Mouse (Mus musculus) embryonic facial prominence, embryonic 10.5 days (tissue): ENCODE measurements around the gene Stk11ip. TPM values are rescaled to one million over a fixed set of nuclear protein-coding genes. Genes with fewer than 3 reads are reported as not detected.

Experiments
- polyA plus RNA-seq: library from polyadenylated mRNA; unstranded; fragments of >200 nt; fragmentation: Nextera tagmentation; extraction: Ambion mirVana; gene quantifications from 2 replicates; pipeline ENCODE4 v1.2.1, GENCODE M21; 2016

The Stk11ip gene
- polyA plus RNA-seq, 1 experiment from 2014 or later, result 31.7 TPM

Other genes starting within 250 kb of the Stk11ip start
- gene Resp18, start 243.1 kb upstream of the Stk11ip start, polyA plus RNA-seq, result 1.9 and 2.5 TPM in 2 replicates
- gene Dnpep, start 203.5 kb upstream of the Stk11ip start, polyA plus RNA-seq, result 144 and 150 TPM in 2 replicates
- 10.4 and 15.6 TPM in 2 replicates for gene Des, start 161.2 kb upstream of the Stk11ip start, polyA plus RNA-seq
- gene Speg, start 146.2 kb upstream of the Stk11ip start, polyA plus RNA-seq, result 30.2 and 30.6 TPM in 2 replicates
- 57.1 and 61.3 TPM in 2 replicates for gene Gmppa, start 85.6 kb upstream of the Stk11ip start, polyA plus RNA-seq
- gene Asic4, start 71.1 kb upstream of the Stk11ip start, polyA plus RNA-seq, result 2.1 and 2.4 TPM in 2 replicates
- gene Chpf, start 42.2 kb upstream of the Stk11ip start, polyA plus RNA-seq, result 25.3 and 27.0 TPM in 2 replicates
- 3.3 and 3.5 TPM in 2 replicates for gene Tmem198, start 42.0 kb upstream of the Stk11ip start, polyA plus RNA-seq
- 57.9 and 63.0 TPM in 2 replicates for gene Obsl1, start 15.1 kb upstream of the Stk11ip start, polyA plus RNA-seq
- 2.3 and 3.1 TPM in 2 replicates for gene Inha, start 14.5 kb upstream of the Stk11ip start, polyA plus RNA-seq
- 15.7 and 18.0 TPM in 2 replicates for gene Slc4a3, start 24.7 kb downstream of the Stk11ip start, polyA plus RNA-seq